Comparison of ENCODE assay signal across 16 mouse cellular contexts in genomic region chr9:73006175-73006574, GRCm38 (mm10). TPM values are rescaled to one million over a fixed set of nuclear protein-coding genes. Genes with fewer than 3 reads are reported as not detected.
DNase-seq lines count a peak whose midpoint lies in the region; ATAC-seq and TF ChIP-seq lines count a peak whose summit lies in the region.
"Had no signal": no experiment of that assay in that cellular context is flagged by ENCODE, and none has a peak within 500 bp of the region (broad histone marks: within the 10 kb centered on the region; RNA-seq: fewer than 3 reads in every experiment).

No protein-coding gene starts in this region.

- H3K9ac ChIP-seq in hindbrain, postnatal 0 days (replicated peaks; ENCODE audit: low read length): no peak overlapping the region

- no peak overlapping the region for H3K4me3 ChIP-seq in hindbrain, postnatal 0 days (ENCODE audit: low read length)
- no peak overlapping the region for H3K4me3 ChIP-seq in hindbrain, embryonic 10.5 days

- TF ChIP-seq POLR2A in brain, embryonic 14.5 days (IDR thresholded peaks at IDR 0.05; ENCODE audit: borderline replicate concordance, extremely low read depth, insufficient read depth, insufficient read length, poor library complexity, severe bottlenecking): no peak

- H3K4me2 ChIP-seq in hindbrain, postnatal 0 days (ENCODE audit: low read depth, low read length): no peak overlapping the region

- WGBS in hindbrain, postnatal 0 days: 100% methylated on average over 3 of the region's 3 CpGs
- 89% methylated on average over 3 of the region's 3 CpGs for WGBS in hindbrain, embryonic 10.5 days

- no peaks in the 10 kb centered on the region for H3K27me3 ChIP-seq in hindbrain, postnatal 0 days (ENCODE audit: insufficient read depth, low read length)
- H3K27me3 ChIP-seq in hindbrain, embryonic 10.5 days (ENCODE audit: insufficient read depth, poor library complexity, severe bottlenecking): no peaks in the 10 kb centered on the region

- peak; percentile 44 for TF ChIP-seq CTCF in hindbrain, postnatal 0 days (IDR thresholded peaks at IDR 0.05; ENCODE audit: low read depth)
- peak; percentile 9; the same call in 1 of the 2 replicates for TF ChIP-seq CTCF in brain, embryonic 14.5 days (IDR thresholded peaks at IDR 0.05; ENCODE audit: borderline replicate concordance, extremely low read depth, insufficient read depth, insufficient read length)

- intact Hi-C loops in gastrocnemius, postnatal 36 days (cut with DNase I): no loop called here

- no peaks in the 10 kb centered on the region for H3K4me1 ChIP-seq in hindbrain, postnatal 0 days (ENCODE audit: insufficient read depth, low read length)
- no peaks in the 10 kb centered on the region for H3K4me1 ChIP-seq in hindbrain, embryonic 10.5 days (replicated peaks)

- H3K36me3 ChIP-seq in hindbrain, postnatal 0 days (ENCODE audit: insufficient read depth, low read length): peaks cover 54% of the 10 kb centered on the region
- peaks cover 30% of the 10 kb centered on the region for H3K36me3 ChIP-seq in hindbrain, embryonic 10.5 days

- no peak overlapping the region for H3K27ac ChIP-seq in hindbrain, postnatal 0 days
- no peak overlapping the region for H3K27ac ChIP-seq in hindbrain, embryonic 10.5 days

- no peaks in the 10 kb centered on the region for H3K9me3 ChIP-seq in hindbrain, postnatal 0 days (ENCODE audit: low read length)
- H3K9me3 ChIP-seq in hindbrain, embryonic 10.5 days: no peaks in the 10 kb centered on the region

- no peak for ATAC-seq in hindbrain, postnatal 0 days

- DNase-seq in hindbrain, postnatal 0 days (ENCODE audit: low spot score): peak; percentile 40
- no peak for DNase-seq in hindbrain, embryonic 10.5 days (ENCODE audit: low spot score)
- DNase-seq in retina, postnatal 1 day: peak; percentile 6
- no peak for DNase-seq in retina, embryonic 14.5 days (ENCODE audit: low spot score)
- DNase-seq in brain, embryonic 14.5 days (ENCODE audit: low read depth): no peak
- DNase-seq in gastrocnemius, postnatal 25 days: no peak
- no peak for DNase-seq in gastrocnemius, postnatal 36 days
- DNase-seq: cerebellum, adult 18-20 months; kidney, adult 8-10 months; layer of hippocampus, adult 9-11 months; left cerebral cortex, postnatal 4 days; spleen, adult 18-20 months had no signal

RNA-seq across cellular contexts. Expression of gene Ccpg1, which starts 20.9 kb away (rescaled TPM):
- 15.0 and 23.4 TPM in 2 replicates for total RNA-seq in hindbrain, postnatal 0 days (2014; rRNA removed)
- polyA plus RNA-seq in hindbrain, postnatal 0 days (2015; fragmentation: Nextera tagmentation; extraction: Ambion mirVana): 42.7 and 45.3 TPM in 2 replicates
- polyA plus RNA-seq in hindbrain, embryonic 10.5 days (2016; fragmentation: Nextera tagmentation; extraction: Ambion mirVana): 20.3 and 21.9 TPM in 2 replicates
- 14.4 and 26.5 TPM in 2 replicates for polyA plus RNA-seq in brain, embryonic 14.5 days (2012; rRNA removed)
- total RNA-seq in gastrocnemius, postnatal 25 days (2021): 10 to 100 TPM; 53.9 to 59.0 TPM
- 10 to 100 TPM; 52.8 to 65.1 TPM for total RNA-seq in gastrocnemius, postnatal 36 days (2021)

RNA-seq across cellular contexts. Expression of gene Ccpg1os, which starts 21.0 kb away (rescaled TPM):
- 10.7 and 14.1 TPM in 2 replicates for total RNA-seq in hindbrain, postnatal 0 days (2014; rRNA removed)
- 21.2 and 21.3 TPM in 2 replicates for polyA plus RNA-seq in hindbrain, postnatal 0 days (2015; fragmentation: Nextera tagmentation; extraction: Ambion mirVana)
- 21.8 and 27.6 TPM in 2 replicates for polyA plus RNA-seq in hindbrain, embryonic 10.5 days (2016; fragmentation: Nextera tagmentation; extraction: Ambion mirVana)
- 19.5 and 20.5 TPM in 2 replicates for polyA plus RNA-seq in brain, embryonic 14.5 days (2012; rRNA removed)
- 1 to 10 TPM; 7.0 to 9.4 TPM for total RNA-seq in gastrocnemius, postnatal 25 days (2021)
- total RNA-seq in gastrocnemius, postnatal 36 days (2021): 10 to 100 TPM in 1 of 2 experiments, 1 to 10 TPM in 1; 9.1 to 10.8 TPM

RNA-seq across cellular contexts. Expression of gene Pigb, which starts 34.0 kb away (rescaled TPM):
- 16.4 and 20.1 TPM in 2 replicates for total RNA-seq in hindbrain, postnatal 0 days (2014; rRNA removed)
- 8.9 and 9.0 TPM in 2 replicates for polyA plus RNA-seq in hindbrain, postnatal 0 days (2015; fragmentation: Nextera tagmentation; extraction: Ambion mirVana)
- polyA plus RNA-seq in hindbrain, embryonic 10.5 days (2016; fragmentation: Nextera tagmentation; extraction: Ambion mirVana): 15.0 and 15.8 TPM in 2 replicates
- polyA plus RNA-seq in brain, embryonic 14.5 days (2012; rRNA removed): 14.0 and 18.7 TPM in 2 replicates
- 1 to 10 TPM; 3.7 to 3.9 TPM for total RNA-seq in gastrocnemius, postnatal 25 days (2021)
- total RNA-seq in gastrocnemius, postnatal 36 days (2021): 1 to 10 TPM; 3.2 to 4.3 TPM

RNA-seq across cellular contexts. Expression of gene Rab27a, which starts 38.5 kb away (rescaled TPM):
- total RNA-seq in hindbrain, postnatal 0 days (2014; rRNA removed): 3.6 and 5.3 TPM in 2 replicates
- 3.8 TPM in 2 replicates for polyA plus RNA-seq in hindbrain, postnatal 0 days (2015; fragmentation: Nextera tagmentation; extraction: Ambion mirVana)
- polyA plus RNA-seq in hindbrain, embryonic 10.5 days (2016; fragmentation: Nextera tagmentation; extraction: Ambion mirVana): 1.5 and 2.1 TPM in 2 replicates
- 0.77 and 1.4 TPM in 2 replicates for polyA plus RNA-seq in brain, embryonic 14.5 days (2012; rRNA removed)
- 1 to 10 TPM; 1.9 to 2.5 TPM for total RNA-seq in gastrocnemius, postnatal 25 days (2021)
- total RNA-seq in gastrocnemius, postnatal 36 days (2021): 1 to 10 TPM; 1.4 to 1.8 TPM

RNA-seq across cellular contexts. Expression of gene Gm44503, which starts 47.5 kb away (rescaled TPM):
- not detected in 2 replicates for total RNA-seq in hindbrain, postnatal 0 days (2014; rRNA removed)
- not detected in 2 replicates for polyA plus RNA-seq in hindbrain, postnatal 0 days (2015; fragmentation: Nextera tagmentation; extraction: Ambion mirVana)
- polyA plus RNA-seq in hindbrain, embryonic 10.5 days (2016; fragmentation: Nextera tagmentation; extraction: Ambion mirVana): not detected in 2 replicates
- not detected in 2 replicates for polyA plus RNA-seq in brain, embryonic 14.5 days (2012; rRNA removed)
- total RNA-seq in gastrocnemius, postnatal 25 days (2021): not detected
- under 1 TPM in 1 of 2 experiments, not detected in 1; 0.17 TPM for total RNA-seq in gastrocnemius, postnatal 36 days (2021)
- total RNA-seq: adrenal gland, postnatal 4 days; heart, adult 8-10 months had no signal
- polyA plus RNA-seq: liver, embryonic 16.5 days; testis, adult 2 months had no signal

Comparison
In these comparisons a context has a peak if more than half of its experiments do, and no peak if none do; other contexts are left out.
1. DNase-seq: peak in hindbrain, postnatal 0 days (single experiment) and retina, postnatal 1 day (single experiment); none in hindbrain, embryonic 10.5 days (single experiment), retina, embryonic 14.5 days (single experiment), brain, embryonic 14.5 days (single experiment), gastrocnemius, postnatal 25 days (single experiment) and gastrocnemius, postnatal 36 days (0 of 2).